Mouse (Mus musculus) cerebellum, adult 9-10 months (tissue): ENCODE measurements around the gene Timp2.
A peak's percentile ranks its signal among the peaks of the same experiment; 100 is the strongest.

ENCODE experiments used
- DNase-seq: peaks from one replicate; pipeline ENCODE4 v3.0.0; 2022

The Timp2 gene

DNA sequence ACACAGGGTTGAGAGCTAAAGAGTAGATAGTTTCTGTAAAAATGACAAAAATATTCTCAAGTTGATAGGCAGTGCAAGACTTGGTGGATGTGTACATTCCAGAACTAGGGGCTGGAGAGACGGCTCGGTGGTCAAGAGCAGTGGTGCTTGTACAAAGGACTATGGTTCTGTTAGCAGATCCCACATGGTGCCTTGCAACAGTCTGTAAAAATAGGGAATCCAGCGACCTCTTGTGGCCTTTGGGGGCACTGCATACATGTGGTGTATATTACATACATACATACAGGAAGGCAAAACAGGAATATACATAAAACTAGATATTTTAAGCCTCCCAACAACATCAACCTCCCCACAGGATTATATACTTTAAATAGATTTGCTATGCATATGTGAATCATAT is 12.8 kb upstream of the Timp2 start:
- DNase-seq = no peak

DNA sequence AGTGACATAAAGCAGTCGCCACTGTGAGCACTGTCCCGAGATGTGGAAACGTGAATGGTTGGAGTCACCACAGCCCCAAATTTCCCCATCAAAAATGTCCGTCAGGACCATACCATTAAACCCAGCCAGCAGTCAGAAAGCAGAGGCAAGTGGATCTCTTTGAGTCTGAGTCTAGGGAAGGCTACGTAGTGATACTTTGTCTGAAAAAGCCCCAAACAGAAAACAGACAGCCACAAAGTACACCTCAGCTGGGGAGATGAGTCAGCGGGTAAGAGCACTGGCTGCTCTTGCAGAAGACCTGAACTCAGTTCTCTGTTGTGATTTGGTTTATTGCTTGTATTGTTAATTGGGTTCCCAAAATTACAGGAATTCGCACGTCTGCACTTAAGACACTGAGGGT is 11.0 kb upstream of the Timp2 start:
- DNase-seq = no peak

DNA sequence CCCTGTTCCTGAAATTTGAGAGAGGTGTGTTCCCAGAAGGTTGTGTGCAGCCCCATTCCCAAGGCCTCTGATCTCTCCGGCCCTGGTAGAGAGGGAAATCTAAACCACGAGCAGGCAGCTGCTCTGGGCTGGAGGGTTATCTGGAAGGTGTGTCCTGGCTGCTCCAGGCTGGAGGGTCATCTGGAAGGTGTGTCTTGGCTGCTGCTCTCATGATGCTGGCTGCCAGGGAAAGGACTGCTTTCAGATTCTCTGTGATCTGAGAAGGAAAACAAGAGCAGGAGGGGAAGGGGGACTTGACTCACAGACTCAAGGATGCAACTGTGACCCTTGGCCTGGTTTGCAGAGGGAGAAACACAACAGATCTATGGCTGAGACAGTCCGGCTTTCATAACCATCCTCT is 10.6 kb upstream of the Timp2 start:
- no peak for DNase-seq

DNA sequence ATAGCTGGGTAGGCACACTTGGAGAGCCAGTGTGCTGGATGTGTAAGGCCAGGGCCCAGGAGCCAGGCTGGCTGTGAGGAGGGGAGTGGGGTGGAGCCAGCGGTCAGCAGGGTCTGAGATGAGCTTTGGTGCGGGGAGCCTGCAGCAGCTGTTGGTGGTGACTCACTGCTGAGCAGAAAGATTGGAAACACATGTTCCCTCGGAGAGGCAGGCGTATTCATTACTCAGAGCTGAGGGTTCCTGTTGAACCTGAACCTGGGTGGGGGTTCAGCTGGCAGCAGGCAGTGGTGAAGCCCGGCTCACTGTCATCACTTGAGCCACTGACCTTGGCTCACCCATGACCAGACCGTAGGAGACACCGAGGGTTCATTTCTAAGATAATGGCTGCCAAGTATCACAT is 9.6 kb upstream of the Timp2 start:
- DNase-seq = no peak

DNA sequence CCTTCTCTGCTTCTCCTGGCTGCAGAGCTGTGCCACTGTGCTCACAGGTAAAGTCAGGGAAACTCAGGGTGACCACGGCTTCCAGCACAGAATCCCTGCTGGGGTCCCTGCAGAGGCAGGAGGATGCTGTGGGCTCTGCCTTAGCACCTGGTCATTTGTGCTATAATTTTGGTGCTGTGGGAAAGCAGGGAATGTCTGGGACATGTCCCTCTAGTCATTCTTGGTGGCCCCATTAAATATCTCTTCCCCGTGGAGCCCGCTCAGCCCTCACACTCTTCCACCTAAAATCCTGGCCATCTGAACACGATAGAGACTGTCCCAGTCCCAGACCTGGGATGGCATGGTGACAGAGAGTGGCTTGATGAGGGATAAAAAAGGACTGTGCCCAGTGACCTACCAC is 8.5 kb upstream of the Timp2 start:
- DNase-seq = no peak

DNA sequence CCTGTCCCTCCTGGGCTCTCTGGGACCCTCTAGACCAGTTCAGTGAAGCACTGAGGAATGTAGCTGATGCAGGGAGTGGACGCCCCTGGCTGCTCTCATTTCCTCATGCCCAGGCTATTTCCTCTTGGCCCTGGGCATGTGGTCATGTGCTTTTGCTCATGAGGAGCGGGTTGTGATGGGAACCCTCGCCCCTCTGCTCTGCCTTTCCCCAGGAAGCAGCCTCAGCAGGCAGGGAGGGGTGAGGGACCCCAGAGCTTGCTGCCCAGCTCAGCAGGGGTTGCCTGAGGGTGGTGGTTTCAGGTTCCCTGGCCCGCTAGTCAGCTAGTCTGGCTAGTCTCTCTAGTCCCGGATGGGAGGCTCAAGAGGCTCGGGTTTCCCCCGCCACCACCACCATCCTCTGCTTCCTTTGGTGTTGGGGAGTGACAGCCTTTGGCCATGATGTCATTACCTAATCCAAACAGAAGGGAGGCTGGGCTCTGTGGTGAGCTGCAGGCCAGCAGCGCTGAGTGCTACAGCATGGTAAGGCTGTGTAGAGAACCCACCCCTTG is 7.5 kb upstream of the Timp2 start:
- no peak for DNase-seq

DNA sequence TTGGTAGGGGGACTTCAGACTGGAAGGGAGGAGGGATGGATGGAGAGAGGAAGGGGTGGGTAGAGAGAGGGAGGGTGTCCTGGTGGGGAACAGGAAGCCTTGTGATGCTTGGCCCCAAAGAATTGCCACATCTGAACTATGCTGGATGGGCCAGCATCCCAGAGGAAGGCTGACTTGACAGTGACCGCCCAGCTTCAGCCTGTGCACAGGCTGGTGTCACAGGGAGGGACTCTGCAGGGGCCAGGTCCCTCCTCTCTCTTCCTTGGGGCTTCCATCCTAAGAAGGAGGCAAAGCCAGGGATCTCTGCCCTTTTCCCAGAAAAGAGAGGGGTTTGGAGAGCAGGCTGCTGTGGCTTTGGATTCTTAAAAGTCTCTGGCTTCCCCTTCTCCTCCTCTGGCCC is 7.0 kb upstream of the Timp2 start:
- no peak for DNase-seq

DNA sequence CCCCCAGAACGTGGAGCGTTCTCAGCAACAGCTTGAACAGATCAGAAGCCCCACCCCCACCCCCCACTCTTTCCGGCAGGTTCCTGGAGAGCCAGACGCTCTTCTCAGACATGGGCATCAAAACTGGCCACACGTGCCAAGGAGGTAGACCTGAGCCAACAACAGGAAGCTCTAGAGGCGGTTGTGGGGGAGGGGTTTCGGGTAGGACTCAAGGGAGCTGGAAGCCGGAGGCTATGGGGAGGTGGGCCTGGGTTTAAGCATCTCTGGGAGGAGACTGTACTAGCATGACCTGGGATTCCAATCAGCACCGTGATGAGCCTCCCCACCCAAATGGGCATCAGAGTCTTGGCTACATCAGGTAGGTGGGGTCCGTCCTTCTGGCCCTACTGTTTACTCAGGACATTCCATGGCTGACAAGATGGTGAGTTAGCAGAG is 5.4 kb upstream of the Timp2 start:
- DNase-seq = no peak

DNA sequence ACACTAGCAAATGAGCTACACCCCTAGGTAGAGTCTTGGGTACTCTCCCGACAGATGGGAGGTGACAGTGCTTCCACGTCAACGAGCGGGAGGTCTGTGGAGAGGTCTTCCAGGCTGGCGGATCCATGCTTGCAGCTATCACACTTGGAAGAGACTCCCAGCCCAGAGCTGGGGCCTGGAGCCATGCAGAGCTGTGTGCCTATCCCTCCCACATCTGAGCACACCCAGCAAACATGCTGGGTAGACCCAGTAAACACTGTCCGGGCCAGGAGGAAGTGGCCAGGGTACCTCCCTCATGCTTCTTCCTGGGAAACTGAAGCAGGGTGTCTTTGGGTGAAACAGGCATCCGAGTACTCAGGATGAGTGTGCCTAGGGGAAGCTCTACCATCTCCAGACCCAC is 5.0 kb upstream of the Timp2 start:
- DNase-seq = no peak

DNA sequence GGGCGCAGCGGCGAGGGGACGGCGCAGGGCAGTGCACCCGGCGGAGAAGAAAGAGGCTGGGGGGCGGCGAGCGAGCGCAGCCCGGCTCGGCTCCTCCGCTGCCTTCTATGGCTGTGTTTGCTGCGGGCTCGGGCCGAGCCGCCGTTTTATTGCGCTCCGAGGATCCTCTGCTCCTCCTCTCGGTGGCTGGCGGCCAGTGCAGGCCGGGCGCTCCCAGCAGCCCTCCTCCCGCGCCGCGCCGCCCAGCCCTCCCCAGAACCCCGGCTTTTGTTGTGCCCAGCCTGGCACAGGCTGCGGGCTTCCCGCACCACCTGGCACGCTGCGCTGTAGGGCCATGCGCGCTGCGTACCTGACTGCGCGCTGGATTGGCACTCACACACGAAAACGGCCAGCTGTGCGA is 335 bp downstream of the Timp2 start:
- DNase-seq = peak; percentile 78

DNA sequence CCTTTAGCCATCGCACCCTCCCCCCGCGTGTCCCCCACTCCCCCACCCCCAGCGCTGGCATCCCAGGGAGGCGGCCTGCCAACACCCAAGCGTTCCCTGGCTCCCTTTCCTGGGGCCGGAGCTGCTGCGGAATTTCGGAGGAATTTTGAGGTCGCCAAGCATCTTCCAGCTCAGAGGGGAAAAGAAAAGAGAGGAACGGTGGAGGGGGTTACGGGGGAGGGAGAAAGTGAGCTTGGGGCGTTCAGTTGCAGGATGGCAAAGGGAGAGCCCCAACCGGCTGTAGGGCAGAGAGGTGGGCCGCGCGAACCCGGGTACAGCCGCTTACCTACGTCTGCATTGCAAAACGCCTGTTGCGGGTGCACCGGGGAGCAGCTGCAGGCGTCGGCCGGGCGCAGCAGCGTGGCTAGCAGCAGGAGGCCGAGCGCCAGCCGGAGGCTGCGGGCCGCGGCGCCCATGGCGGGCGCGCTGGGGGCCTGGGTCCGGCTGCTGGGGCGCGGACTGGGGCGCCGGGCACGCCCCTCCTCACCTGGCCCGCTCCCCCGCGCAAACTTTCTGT is 826 bp downstream of the Timp2 start:
- DNase-seq = no peak

DNA sequence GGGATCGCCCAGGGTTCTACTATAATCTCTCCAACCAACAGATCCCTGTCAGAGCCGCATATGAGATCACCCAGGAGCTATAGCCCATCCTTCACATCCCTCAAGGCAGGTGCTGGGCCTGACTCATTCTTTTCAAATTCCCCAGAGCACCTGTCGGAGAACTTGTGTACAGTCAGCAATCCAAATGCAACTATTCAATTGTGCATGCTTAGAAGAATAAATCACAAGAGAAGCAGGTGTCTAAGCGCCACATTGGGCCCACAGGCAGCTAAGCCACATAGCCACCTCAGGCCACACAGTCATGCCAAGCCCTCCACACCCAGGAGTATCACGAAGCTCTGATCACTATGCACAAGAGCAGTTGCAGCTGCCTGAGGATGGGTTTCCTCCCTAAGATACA is 6.0 kb downstream of the Timp2 start:
- DNase-seq = no peak

DNA sequence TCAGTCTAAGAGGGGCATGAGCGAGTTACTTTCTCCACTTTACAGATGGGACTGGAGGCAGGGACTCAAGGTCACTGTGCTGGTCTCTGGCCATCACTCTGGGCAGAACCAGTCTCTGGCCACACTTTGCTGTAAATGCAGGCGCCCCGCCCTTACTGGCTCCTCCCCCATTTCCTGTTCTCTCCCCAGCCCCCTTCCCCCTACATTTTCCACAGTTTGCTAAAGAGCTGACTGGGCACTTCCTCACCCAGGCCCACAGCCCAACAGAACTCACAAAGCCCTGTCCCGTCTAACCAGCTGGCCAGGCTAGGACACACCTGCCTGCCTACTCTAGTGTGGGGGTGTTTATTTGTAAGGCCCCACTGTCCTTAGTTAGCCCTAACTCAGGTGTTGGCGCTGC is 6.7 kb downstream of the Timp2 start:
- no peak for DNase-seq

DNA sequence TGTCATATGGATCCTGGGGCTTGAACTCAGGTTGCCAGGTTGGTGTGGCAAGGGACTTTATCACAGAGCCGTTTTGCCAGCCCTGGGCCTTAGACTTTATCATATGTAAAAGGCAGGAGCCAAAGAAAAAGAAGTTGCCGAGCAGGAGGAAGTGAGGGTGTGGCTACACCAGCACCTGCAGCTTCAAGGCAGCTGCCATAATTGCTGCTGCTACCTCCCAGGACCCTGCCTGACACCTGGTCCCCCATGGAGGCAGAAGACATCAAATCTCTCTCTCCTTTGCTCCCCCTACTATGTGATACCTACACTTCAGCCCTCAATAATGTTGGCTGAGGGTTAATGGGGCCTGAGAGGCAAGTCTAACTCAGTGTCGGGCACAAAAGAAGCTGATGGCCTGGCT is 7.1 kb downstream of the Timp2 start:
- no peak for DNase-seq

DNA sequence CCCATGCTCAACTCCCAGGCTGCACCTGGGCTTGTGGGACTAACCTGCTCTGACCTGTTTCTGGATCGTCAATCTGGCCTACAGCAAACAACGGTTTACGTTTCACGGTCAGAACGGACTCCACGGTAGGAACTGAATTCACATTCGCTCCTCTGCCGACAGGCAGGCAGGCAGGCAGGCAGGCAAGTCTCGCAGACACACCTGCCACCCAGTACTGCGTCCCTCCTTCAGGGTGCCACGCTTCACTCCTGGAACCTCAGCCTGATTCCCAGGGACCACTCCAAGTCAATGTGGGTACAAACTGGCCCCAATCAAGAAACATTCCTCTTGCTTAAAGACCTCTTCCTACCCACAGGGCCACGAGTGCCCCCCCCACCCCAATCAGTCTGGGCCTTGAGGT is 7.6 kb downstream of the Timp2 start:
- no peak for DNase-seq

DNA sequence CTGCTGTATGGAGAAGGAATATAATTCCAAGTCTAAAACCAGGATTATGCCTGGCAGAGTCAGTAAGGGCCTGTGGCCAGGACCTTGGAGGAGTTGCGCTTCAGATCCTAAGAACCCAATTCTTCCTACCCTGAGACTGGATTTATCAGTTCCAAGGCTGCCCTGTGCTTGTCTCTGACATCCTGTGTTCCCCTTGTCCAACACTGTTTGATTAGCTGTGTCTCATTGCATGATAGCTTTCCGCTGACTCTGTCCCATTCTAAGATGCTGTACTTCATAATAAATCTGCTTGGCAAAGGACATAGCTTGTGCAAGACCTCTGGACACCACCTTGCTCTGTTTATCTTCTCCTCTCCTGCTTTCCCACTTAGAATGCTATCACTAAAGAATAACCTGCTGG is 8.1 kb downstream of the Timp2 start:
- DNase-seq = no peak

DNA sequence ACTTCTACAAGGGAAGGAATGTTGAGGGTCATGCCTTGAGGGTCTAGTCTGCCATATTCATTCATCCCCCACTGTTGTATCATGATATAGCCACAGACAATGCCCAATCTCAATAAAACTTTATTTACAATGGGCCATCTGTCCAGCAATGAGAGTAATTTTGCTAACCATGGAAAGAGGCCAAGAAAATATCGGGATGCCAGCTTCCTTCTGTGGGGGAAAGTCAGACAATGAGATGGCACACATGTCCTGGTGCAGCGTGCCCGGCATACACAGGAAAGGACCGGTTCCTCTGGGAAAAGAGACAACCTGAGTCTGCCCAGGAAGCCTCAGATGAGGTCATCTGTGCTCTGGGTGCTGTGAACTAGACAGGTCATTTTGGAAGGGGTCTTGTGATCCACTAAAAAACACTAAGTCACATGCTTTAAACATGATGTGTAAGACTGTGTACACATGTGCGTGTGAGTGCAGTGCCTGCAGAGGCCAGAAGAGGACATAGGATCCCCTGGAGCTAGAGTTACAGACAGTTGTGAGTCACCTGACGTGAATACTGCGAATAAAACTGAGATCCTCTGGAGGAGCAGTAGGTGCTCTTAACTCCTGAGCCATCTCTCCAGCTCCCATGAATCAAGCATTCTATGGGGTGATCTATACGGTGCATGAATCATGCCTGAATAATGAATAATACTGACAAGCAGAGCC is 9.0 kb downstream of the Timp2 start:
- DNase-seq = no peak

DNA sequence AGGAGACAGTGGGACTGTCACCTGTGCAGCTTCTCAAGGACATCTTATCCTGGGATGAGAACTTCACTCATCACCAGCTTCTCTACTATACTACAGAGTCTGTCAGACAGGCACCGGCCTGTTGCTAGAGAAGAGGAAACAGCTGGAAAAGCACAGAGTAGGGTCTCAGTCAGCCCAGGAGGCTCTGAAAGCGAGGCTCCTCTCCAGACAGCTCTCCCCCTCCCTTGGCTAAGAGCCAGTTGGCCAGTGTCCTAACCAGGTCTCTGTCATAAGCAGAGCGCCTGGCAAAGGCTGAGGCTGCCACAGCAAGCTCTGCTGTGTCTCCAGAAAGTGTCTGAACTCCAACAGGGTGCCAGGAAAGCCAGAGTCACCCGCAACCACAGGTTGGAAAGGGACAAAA is 9.8 kb downstream of the Timp2 start:
- DNase-seq = no peak

DNA sequence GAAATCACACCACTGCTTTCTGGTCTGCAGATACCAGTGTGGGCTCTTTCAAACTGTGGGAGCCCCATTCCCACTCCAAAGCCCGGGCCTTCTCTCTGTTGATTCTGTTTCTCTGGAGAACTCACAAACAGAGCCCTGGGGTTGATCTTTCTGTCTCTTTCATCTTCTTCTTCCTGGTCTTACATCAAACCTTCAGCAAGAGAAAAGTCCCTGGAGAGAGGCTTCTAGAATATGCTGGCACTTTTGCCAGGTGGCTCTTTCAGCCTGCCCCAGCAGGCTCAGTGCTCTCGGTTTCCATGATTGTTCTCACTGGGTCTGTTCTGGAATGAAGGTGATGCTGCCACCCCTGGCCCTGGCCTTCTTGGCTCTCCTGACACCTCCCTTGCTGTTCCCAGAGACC is 11.9 kb downstream of the Timp2 start:
- DNase-seq = no peak

DNA sequence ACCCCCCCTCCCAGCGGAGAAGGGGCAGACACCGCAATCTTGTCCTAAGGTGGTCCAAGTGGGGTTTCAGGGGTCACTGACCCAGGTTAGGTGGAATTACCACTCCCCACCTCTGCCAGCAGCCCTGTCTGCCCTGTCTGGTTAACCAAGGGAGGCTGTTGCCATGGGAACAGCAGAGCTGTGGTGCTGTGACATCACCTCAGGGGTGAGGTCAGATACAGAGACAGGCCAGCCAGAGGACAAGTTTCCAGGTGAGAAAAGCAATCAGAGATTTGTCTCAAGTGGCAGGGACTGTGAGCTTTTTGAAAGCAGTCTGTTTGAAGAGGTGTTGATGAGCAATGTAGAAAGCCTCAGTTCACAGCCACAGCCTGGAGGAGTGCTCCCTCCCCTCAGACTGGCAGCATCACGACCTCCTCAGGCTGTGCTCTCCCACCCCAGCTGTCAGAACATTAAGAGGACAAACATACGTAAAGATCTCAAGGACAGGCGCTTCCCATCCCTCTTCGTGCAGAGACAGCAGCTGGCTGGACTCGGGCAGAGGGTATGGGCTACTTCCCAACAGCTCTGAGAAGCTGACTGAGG is 13.0 kb downstream of the Timp2 start, which contains the start of gene Cep295nl:
Cep295nl (minus strand) TSS at position 101 of the 582 bp plus-strand sequence.
- DNase-seq = no peak

DNA sequence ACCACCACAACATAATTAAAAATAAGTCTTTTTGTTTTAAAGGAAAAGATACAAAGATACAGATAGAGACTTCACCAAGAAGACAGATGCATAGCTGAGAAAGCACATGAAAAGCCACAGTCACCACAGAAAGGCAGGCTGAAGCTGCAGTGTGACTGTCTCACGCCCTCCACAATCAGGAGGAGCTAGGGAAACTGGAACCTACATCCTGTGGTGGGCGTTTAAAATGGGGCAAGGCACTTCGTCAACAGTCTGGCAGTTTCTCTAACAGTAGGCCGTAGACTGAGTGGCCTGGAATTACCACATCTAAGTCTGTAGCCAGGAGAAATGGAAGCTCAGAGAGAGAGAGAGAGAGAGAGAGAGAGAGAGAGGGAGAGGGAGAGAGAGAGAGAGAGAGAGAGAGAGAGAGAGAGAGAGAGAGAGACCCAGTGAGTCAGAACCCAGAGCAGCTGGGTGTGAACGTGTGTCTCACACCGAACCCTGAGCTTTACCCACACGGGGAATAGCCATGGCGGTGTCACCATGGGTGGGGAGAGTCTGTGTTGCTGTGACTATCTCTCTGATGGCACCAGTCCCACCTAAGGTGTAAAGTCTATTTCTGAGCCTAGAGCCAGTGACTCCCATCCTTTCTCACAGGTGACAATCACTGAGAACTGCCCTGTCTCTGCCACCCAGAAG is 17.9 kb downstream of the Timp2 start:
- DNase-seq = no peak

DNA sequence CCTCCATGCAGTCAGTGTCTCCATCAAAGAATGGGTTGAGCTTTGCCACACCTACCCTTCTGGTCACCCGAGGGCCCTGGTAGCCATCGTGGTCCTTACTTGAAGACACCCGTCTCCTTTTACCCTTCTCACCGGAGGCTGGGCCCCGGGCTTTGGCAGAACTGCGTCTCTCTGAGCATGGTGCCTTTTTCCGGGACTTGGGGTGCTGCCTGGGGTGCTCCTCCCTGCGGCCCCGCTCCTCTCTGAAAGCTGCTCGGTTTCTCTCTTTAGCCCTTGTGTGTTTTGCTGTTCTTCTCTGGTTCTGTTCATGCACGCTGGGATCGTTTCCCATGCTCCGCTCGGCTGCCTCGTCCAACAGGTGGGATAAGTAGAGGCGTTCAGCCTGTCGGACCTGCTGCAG is 22.1 kb downstream of the Timp2 start:
- no peak for DNase-seq

DNA sequence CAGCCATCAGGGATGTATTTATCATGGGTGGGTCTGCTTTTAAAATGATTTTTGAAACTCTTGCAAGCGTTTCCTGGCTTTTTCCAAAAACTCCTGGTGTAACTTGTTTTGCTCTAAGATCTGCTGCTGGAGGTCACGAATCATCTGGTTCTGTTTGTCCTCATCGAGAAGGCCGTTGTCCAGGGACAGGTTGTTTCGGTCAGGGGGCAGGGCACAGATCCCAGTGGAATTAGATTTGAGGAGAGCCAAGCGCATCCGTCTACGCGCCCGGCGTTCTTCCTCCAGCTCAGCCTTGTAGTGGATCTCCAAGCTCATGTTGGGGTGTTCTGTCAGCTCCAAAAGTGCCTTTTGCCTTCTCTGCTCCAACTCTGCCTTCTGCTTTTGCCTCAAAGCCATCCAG is 23.2 kb downstream of the Timp2 start:
- no peak for DNase-seq

DNA sequence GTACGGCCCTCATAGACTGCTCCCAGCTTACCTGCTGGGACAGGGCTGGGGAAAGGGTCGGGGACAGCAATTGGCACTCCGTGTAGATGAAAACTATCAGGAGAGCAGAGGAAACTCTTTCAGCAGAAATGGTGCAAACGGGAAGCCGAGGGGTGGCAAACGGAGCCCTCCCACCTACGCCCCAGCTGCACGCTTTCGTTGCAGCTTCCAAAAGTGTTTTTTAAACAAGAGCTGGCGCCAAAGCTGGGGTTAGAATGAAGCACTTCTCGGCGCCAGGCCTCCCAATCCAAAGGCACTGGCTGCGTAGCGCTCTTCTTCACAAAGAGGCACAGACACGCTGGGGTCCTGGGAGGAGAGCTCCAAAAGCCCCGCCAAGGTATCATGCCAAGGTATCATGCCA is 24.8 kb downstream of the Timp2 start:
- DNase-seq = no peak
